Mouse (Mus musculus) stomach, embryonic 16.5 days (tissue): ENCODE results near the gene Fads1. TPM values are rescaled to one million over a fixed set of nuclear protein-coding genes. Genes with fewer than 3 reads are reported as not detected.

ENCODE experiments used
- ATAC-seq: fragments of 200-750 bp; cut with Nextera tagmentation; 2 replicates; pipeline ENCODE4 v1.8.0; 2017; ENCODE audit warnings: moderate number of reproducible peaks, moderate TSS enrichment; ENCODE audit not compliant: insufficient read depth, low FRiP score
- H3K27ac ChIP-seq: fragments of 300-500 bp; sonication (generic); 2 replicates; pipeline ENCODE4 v1.5.1; 2014; ENCODE audit warnings: low read length
- H3K27me3 ChIP-seq: fragments of 300-500 bp; sonication (generic); 2 replicates; pipeline ENCODE4 v1.6.1; 2014; ENCODE audit warnings: low read length, control low read depth, mixed read lengths; ENCODE audit not compliant: control insufficient read depth, insufficient read depth
- H3K36me3 ChIP-seq: fragments of 300-500 bp; sonication (generic); 2 replicates; pipeline ENCODE4 v1.6.1; 2014; ENCODE audit warnings: low read length; ENCODE audit not compliant: control insufficient read depth, insufficient read depth
- H3K4me1 ChIP-seq: fragments of 300-500 bp; sonication (generic); 2 replicates; pipeline ENCODE4 v1.6.1; 2014; ENCODE audit warnings: low read length, control low read depth, mixed read lengths; ENCODE audit not compliant: control insufficient read depth, insufficient read depth
- H3K4me2 ChIP-seq: fragments of 300-500 bp; sonication (generic); 2 replicates; pipeline ENCODE4 v1.6.1; 2014; ENCODE audit warnings: low read depth, low read length, mixed read lengths
- H3K4me3 ChIP-seq: fragments of 300-500 bp; sonication (generic); replicated peaks from 2 replicates; pipeline ENCODE4 v1.5.1; 2014; ENCODE audit warnings: mild to moderate bottlenecking, low read length
- H3K9ac ChIP-seq: fragments of 300-500 bp; sonication (generic); 2 replicates; pipeline ENCODE4 v1.6.1; 2014; ENCODE audit warnings: low read length
- H3K9me3 ChIP-seq: fragments of 300-500 bp; sonication (generic); replicated peaks from 2 replicates; pipeline ENCODE4 v1.6.1; 2016; ENCODE audit warnings: low read length, control low read depth; ENCODE audit not compliant: control insufficient read depth
- WGBS: fragments of 180-500 bp; shearing (Covaris S2); extraction: QIAGEN DNeasy Blood & Tissue Kit; methylation state at CpG from one replicate; pipeline ENCODE4 v1.1.7; 2014; 5-methylcytosine and 5-hydroxymethylcytosine counted together
- polyA plus RNA-seq: library from polyadenylated mRNA; unstranded; fragments of >200 nt; fragmentation: Nextera tagmentation; extraction: Ambion mirVana; gene quantifications from 2 replicates; pipeline ENCODE4 v1.2.1, GENCODE M21; 2015

Fads1 gene
- polyA plus RNA-seq, 1 experiment from 2014 or later: 107 TPM

- no peak overlapping the region for H3K9ac ChIP-seq
- no peaks in the 10 kb centered on the region for H3K9me3 ChIP-seq
- no peak overlapping the region for H3K4me3 ChIP-seq
- H3K4me1 ChIP-seq: no peaks in the 10 kb centered on the region
- H3K27me3 ChIP-seq: no peaks in the 10 kb centered on the region
- no peak for ATAC-seq
- no peak overlapping the region for H3K27ac ChIP-seq
- H3K4me2 ChIP-seq: no peak overlapping the region
- no peaks in the 10 kb centered on the region for H3K36me3 ChIP-seq
These were observed 10.8 kb upstream of the Fads1 start for GRCm38 (mm10) chr19:10171846-10172245.

- Histone ChIP-seq H3K27me3 (no peaks in the 10 kb centered on the region), H3K36me3 (no peaks in the 10 kb centered on the region), H3K27ac (peak overlapping the region; percentile 25; the same call in 1 of the 2 replicates), H3K4me2 (no peak overlapping the region), H3K9me3 (no peaks in the 10 kb centered on the region), H3K4me1 (no peaks in the 10 kb centered on the region), H3K9ac (no peak overlapping the region), H3K4me3 (no peak overlapping the region)
- 70% methylated on average over 5 of the region's 5 CpGs for WGBS
- ATAC-seq: peak; percentile 84
These were observed 9.5 kb upstream of the Fads1 start for GRCm38 (mm10) chr19:10173116-10173718.

DNA sequence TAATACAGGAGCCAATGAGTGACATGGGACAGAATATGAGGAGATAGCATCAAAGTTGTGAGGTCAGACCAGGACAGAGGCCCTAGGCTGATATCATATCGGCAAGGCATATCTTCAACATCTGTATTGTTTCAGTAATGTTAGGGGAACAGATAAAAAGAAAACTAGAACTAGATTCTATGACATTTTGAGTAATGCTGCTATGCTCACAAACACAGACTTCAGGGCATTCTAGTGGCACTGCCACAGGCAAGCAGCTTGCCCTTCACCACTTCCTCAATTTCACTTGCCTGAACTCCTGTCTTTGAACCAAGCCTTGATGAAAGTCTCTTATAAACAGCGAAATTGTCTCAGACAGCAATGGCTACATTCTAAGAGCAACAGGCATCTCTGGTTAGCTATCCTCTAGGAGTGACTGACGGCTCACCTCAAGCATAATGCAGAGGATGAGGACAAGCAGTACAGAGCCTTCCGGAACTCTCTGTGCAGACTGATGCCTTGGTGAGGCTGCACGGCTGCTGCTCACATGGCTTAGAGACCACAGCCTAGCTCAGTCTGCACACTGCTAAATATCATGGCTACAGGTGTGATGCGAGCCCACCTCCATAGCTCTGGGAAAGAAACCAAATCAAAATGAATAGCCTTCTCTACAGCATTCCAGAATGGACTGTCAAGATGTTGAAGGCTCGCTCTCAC, 8.7 kb upstream of the Fads1 start:
- H3K27ac ChIP-seq: no peak overlapping the region
- ATAC-seq: no peak
- no peaks in the 10 kb centered on the region for H3K36me3 ChIP-seq
- no peaks in the 10 kb centered on the region for H3K4me1 ChIP-seq
- WGBS: 77% methylated on average over 7 of the region's 7 CpGs
- no peaks in the 10 kb centered on the region for H3K27me3 ChIP-seq
- H3K9me3 ChIP-seq: no peaks in the 10 kb centered on the region
- H3K4me2 ChIP-seq: no peak overlapping the region
- H3K9ac ChIP-seq: no peak overlapping the region
- H3K4me3 ChIP-seq: no peak overlapping the region

GRCm38 (mm10) chr19:10174956-10175355, 7.7 kb upstream of the Fads1 start:
- H3K27ac ChIP-seq: no peak overlapping the region
- H3K9ac ChIP-seq: no peak overlapping the region
- no peaks in the 10 kb centered on the region for H3K36me3 ChIP-seq
- H3K27me3 ChIP-seq: no peaks in the 10 kb centered on the region
- H3K9me3 ChIP-seq: no peaks in the 10 kb centered on the region
- H3K4me1 ChIP-seq: no peaks in the 10 kb centered on the region
- no peak overlapping the region for H3K4me2 ChIP-seq
- no peak overlapping the region for H3K4me3 ChIP-seq
- ATAC-seq: no peak
- 80% methylated on average over 4 of the region's 4 CpGs for WGBS

DNA sequence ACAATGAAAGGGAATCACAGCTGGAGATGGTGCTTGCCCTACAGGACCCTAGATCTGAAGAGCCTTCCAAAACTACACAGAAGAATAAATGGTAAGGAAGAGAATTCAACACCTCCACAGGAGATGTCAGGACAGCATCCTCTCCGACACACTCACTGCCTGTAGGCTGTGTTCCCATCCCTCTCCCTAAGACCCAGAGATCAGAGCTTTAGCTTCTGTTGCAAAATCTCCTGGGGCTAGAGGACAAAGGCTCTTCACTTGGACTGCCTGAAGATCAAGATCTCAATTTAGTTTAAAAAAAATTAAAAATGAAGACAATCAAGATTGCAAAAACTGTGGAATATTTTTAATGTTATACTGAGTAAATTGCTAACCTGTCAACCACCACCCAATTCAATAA, 6.2 kb upstream of the Fads1 start:
- ATAC-seq: no peak
- H3K36me3 ChIP-seq: no peaks in the 10 kb centered on the region
- WGBS: 66% methylated on average over 1 of the region's 1 CpGs
- H3K9ac ChIP-seq: no peak overlapping the region
- H3K4me1 ChIP-seq: no peaks in the 10 kb centered on the region
- no peaks in the 10 kb centered on the region for H3K9me3 ChIP-seq
- no peaks in the 10 kb centered on the region for H3K27me3 ChIP-seq
- H3K27ac ChIP-seq: no peak overlapping the region
- no peak overlapping the region for H3K4me3 ChIP-seq
- H3K4me2 ChIP-seq: no peak overlapping the region

DNA sequence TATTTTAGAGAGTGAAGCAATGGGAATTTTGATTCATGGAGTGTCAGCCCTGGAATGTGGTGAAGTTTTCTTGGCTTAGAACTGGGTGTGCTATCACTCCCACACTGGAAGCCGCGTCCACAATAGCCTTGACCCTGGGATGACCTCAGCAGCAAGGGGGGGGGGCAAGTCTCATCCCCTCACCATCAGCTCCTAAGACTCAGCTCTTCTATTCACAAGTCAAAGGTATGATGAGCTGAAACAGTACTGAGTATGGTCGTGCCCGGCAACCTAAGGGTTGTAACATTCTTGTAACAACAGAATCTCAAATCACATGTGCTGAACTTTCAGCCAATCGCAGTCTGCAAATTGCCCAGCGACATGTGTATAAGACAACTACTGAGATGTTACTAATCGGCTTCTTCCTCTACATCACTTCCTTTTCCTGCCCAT, 5.7 kb upstream of the Fads1 start:
- H3K4me2 ChIP-seq: no peak overlapping the region

DNA sequence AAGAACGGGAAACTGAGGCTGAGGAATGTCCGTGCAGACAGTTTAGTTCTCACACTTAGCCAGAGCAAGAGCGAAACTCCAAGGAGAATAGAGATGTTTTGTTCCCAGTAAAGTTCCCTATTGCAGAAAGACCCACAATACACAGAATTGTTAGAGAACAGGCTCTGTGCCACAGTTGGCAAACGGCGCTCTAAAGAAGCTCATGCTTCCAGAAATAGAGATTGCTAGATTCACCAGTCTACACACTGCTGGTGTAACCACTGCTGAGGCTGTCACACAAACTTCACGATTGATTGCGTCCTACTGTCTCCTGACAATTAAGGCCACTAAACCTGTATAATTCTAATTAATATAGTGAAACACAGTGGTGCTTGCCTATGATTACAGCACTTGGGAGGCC, 1.5 kb upstream of the Fads1 start:
- no peaks in the 10 kb centered on the region; the same call in 1 of the 2 replicates for H3K36me3 ChIP-seq
- no peak overlapping the region for H3K9ac ChIP-seq
- 85% methylated on average over 7 of the region's 7 CpGs for WGBS
- no peaks in the 10 kb centered on the region for H3K27me3 ChIP-seq
- no peak for ATAC-seq
- no peak overlapping the region for H3K4me2 ChIP-seq
- H3K9me3 ChIP-seq: no peaks in the 10 kb centered on the region
- no peak overlapping the region for H3K4me3 ChIP-seq
- no peak overlapping the region for H3K27ac ChIP-seq
- peaks cover 20% of the 10 kb centered on the region; the same call in 1 of the 2 replicates for H3K4me1 ChIP-seq

More for the DNA sequence above, 5.7 kb upstream of the Fads1 start:
- H3K4me1 ChIP-seq: 0 out of 2 replicates have a peak, but pooled peaks cover under 1% of the 10 kb centered on the region
- ATAC-seq: no peak
- no peak overlapping the region for H3K9ac ChIP-seq
- no peak overlapping the region for H3K4me3 ChIP-seq
- H3K36me3 ChIP-seq: no peaks in the 10 kb centered on the region
- H3K27ac ChIP-seq: no peak overlapping the region
- 46% methylated on average over 7 of the region's 7 CpGs for WGBS
- H3K27me3 ChIP-seq: no peaks in the 10 kb centered on the region
- H3K9me3 ChIP-seq: no peaks in the 10 kb centered on the region

- Histone ChIP-seq H3K9me3 (no peaks in the 10 kb centered on the region), H3K4me3 (peak overlapping the region; percentile 61), H3K4me1 (peaks cover 20% of the 10 kb centered on the region; the same call in 1 of the 2 replicates), H3K27ac (peak overlapping the region; percentile 63; the same call in 1 of the 2 replicates), H3K9ac (peak overlapping the region; percentile 62), H3K36me3 (peaks cover 6% of the 10 kb centered on the region; the same call in 1 of the 2 replicates), H3K4me2 (peak overlapping the region; percentile 76), H3K27me3 (no peaks in the 10 kb centered on the region)
- no peak for ATAC-seq
- WGBS: 31% methylated on average over 7 of the region's 7 CpGs
These were observed 546 bp upstream of the Fads1 start for GRCm38 (mm10) chr19:10182142-10182541.

DNA sequence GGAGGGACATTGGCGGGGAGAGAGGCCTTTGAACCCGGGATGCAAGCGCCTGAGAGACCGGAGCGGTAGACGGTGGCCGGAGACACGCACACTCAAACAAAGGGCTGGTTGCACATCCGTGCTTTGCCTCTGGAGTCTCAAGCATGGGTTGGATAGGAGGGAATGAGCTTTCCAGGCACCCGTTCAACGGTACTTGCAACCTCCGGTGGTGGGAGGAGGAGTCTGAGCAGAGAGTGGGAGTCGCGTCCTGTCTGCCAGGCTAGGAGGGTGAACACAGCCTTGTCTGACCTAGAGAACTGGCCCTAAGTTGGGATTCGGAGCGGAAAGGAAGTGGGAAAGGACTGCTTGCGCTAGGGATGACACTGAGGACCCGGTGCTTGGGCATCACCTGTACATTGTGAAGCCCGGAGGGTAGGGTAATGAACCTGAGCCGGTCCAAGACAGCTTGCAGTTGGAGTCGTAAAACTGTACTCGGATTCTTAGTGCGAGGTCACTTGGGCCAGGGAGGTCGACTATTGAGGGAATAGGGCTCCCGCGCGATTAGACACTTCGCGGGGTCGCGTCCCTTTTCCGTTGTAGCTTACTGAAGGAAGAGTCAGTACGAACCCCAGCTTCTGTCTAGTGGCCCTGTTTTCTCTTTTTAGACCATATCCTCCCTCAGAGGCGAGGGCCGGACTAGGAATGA, 753 bp downstream of the Fads1 start:
- WGBS: under 1% methylated on average over 35 of the region's 35 CpGs
- H3K27me3 ChIP-seq: no peaks in the 10 kb centered on the region
- peaks cover 11% of the 10 kb centered on the region for H3K36me3 ChIP-seq
- H3K9me3 ChIP-seq: no peaks in the 10 kb centered on the region
- ATAC-seq: peak; percentile 63; the same call in 1 of the 2 replicates
- H3K4me1 ChIP-seq: peaks cover 20% of the 10 kb centered on the region; the same call in 1 of the 2 replicates
- peak overlapping the region; percentile 81 for H3K27ac ChIP-seq
- H3K4me3 ChIP-seq: peak overlapping the region; percentile 61
- peak overlapping the region; percentile 76 for H3K4me2 ChIP-seq
- peak overlapping the region; percentile 78 for H3K9ac ChIP-seq
